Mouse (Mus musculus): Measurements from ENCODE around the gene Atf5. TPM values are rescaled to one million over a fixed set of nuclear protein-coding genes. Genes with fewer than 3 reads are reported as not detected.

The Atf5 gene
- polyA plus RNA-seq, 1 experiment: 191 TPM

- Histone ChIP-seq H3K4me1 (ENCODE audit: control insufficient read depth, insufficient read depth, low read length) (no peaks in the 10 kb centered on the region), H3K4me3 (replicated peaks; ENCODE audit: extremely low read depth, low read depth, low read length) (no peak overlapping the region)
- TF ChIP-seq POLR2A (IDR thresholded peaks at IDR 0.05; ENCODE audit: borderline replicate concordance, extremely low read depth, low read depth, low read length): no peak
- no peak for TF ChIP-seq CTCF (IDR thresholded peaks at IDR 0.05; ENCODE audit: insufficient read depth, low read length)
- 74% methylated on average over 6 of the region's 6 CpGs for WGBS
- DNase-seq: no peak
These were observed 23.7 kb downstream of the Atf5 start for GRCm38 (mm10) chr7:44792781-44793180.

- DNase-seq: no peak
- no peak overlapping the region for H3K4me3 ChIP-seq (replicated peaks; ENCODE audit: extremely low read depth, low read depth, low read length)
- WGBS: 68% methylated on average over 4 of the region's 4 CpGs
- TF ChIP-seq CTCF (IDR thresholded peaks at IDR 0.05; ENCODE audit: insufficient read depth, low read length) (no peak), POLR2A (IDR thresholded peaks at IDR 0.05; ENCODE audit: borderline replicate concordance, extremely low read depth, low read depth, low read length) (no peak)
- no peaks in the 10 kb centered on the region for H3K4me1 ChIP-seq (ENCODE audit: control insufficient read depth, insufficient read depth, low read length)
These were observed 26.4 kb downstream of the Atf5 start for GRCm38 (mm10) chr7:44790066-44790465.

GRCm38 (mm10) chr7:44789531-44789930 lies 26.9 kb downstream of the Atf5 start:
- 51% methylated on average over 3 of the region's 3 CpGs for WGBS
- no peak for DNase-seq
- Histone ChIP-seq H3K4me1 (ENCODE audit: control insufficient read depth, insufficient read depth, low read length) (no peaks in the 10 kb centered on the region), H3K4me3 (replicated peaks; ENCODE audit: extremely low read depth, low read depth, low read length) (no peak overlapping the region)
- TF ChIP-seq CTCF (IDR thresholded peaks at IDR 0.05; ENCODE audit: insufficient read depth, low read length) (no peak), POLR2A (IDR thresholded peaks at IDR 0.05; ENCODE audit: borderline replicate concordance, extremely low read depth, low read depth, low read length) (no peak)

GRCm38 (mm10) chr7:44780101-44780500 lies 36.4 kb downstream of the Atf5 start:
- TF ChIP-seq POLR2A (IDR thresholded peaks at IDR 0.05; ENCODE audit: borderline replicate concordance, extremely low read depth, low read depth, low read length) (no peak), CTCF (IDR thresholded peaks at IDR 0.05; ENCODE audit: insufficient read depth, low read length) (no peak)
- H3K4me1 ChIP-seq (ENCODE audit: control insufficient read depth, insufficient read depth, low read length): no peaks in the 10 kb centered on the region
- DNase-seq: no peak
- 85% methylated on average over 8 of the region's 8 CpGs for WGBS
- no peak overlapping the region for H3K4me3 ChIP-seq (replicated peaks; ENCODE audit: extremely low read depth, low read depth, low read length)

- Histone ChIP-seq H3K4me3 (replicated peaks; ENCODE audit: extremely low read depth, low read depth, low read length) (no peak overlapping the region), H3K4me1 (ENCODE audit: control insufficient read depth, insufficient read depth, low read length) (no peaks in the 10 kb centered on the region)
- 81% methylated on average over 9 of the region's 9 CpGs for WGBS
- DNase-seq: no peak
- TF ChIP-seq POLR2A (IDR thresholded peaks at IDR 0.05; ENCODE audit: borderline replicate concordance, extremely low read depth, low read depth, low read length) (no peak), CTCF (IDR thresholded peaks at IDR 0.05; ENCODE audit: insufficient read depth, low read length) (no peak)
These were observed 39.5 kb downstream of the Atf5 start for GRCm38 (mm10) chr7:44776849-44777498.

GRCm38 (mm10) chr7:44772591-44773204 lies 43.8 kb downstream of the Atf5 start:
- no peaks in the 10 kb centered on the region for H3K4me1 ChIP-seq (ENCODE audit: control insufficient read depth, insufficient read depth, low read length)
- DNase-seq: no peak
- no peak overlapping the region for H3K4me3 ChIP-seq (replicated peaks; ENCODE audit: extremely low read depth, low read depth, low read length)
- WGBS: 87% methylated on average over 8 of the region's 8 CpGs
- TF ChIP-seq POLR2A (IDR thresholded peaks at IDR 0.05; ENCODE audit: borderline replicate concordance, extremely low read depth, low read depth, low read length): no peak
- no peak for TF ChIP-seq CTCF (IDR thresholded peaks at IDR 0.05; ENCODE audit: insufficient read depth, low read length)

GRCm38 (mm10) chr7:44770046-44770578 lies 46.3 kb downstream of the Atf5 start:
- 25% methylated on average over 6 of the region's 6 CpGs for WGBS
- H3K4me3 ChIP-seq (replicated peaks; ENCODE audit: extremely low read depth, low read depth, low read length): no peak overlapping the region
- no peaks in the 10 kb centered on the region for H3K4me1 ChIP-seq (ENCODE audit: control insufficient read depth, insufficient read depth, low read length)
- DNase-seq: peak; percentile 53
- peak; percentile 21; the same call in 1 of the 2 replicates for TF ChIP-seq CTCF (IDR thresholded peaks at IDR 0.05; ENCODE audit: insufficient read depth, low read length)
- TF ChIP-seq POLR2A (IDR thresholded peaks at IDR 0.05; ENCODE audit: borderline replicate concordance, extremely low read depth, low read depth, low read length): no peak

- Histone ChIP-seq H3K4me1 (ENCODE audit: control insufficient read depth, insufficient read depth, low read length) (no peaks in the 10 kb centered on the region), H3K4me3 (replicated peaks; ENCODE audit: extremely low read depth, low read depth, low read length) (no peak overlapping the region)
- no peak for TF ChIP-seq CTCF (IDR thresholded peaks at IDR 0.05; ENCODE audit: insufficient read depth, low read length)
- no peak for TF ChIP-seq POLR2A (IDR thresholded peaks at IDR 0.05; ENCODE audit: borderline replicate concordance, extremely low read depth, low read depth, low read length)
- 81% methylated on average over 5 of the region's 5 CpGs for WGBS
- DNase-seq: no peak
These were observed 48.3 kb downstream of the Atf5 start for GRCm38 (mm10) chr7:44768129-44768528.

Other genes starting within 250 kb of the Atf5 start
- 576 and 610 TPM in 2 replicates for gene Napsa, start 244.3 kb downstream of the Atf5 start, polyA plus RNA-seq (2012; rRNA removed)
- gene Kcnc3, start 226.0 kb downstream of the Atf5 start, polyA plus RNA-seq (2012; rRNA removed): 36.0 and 42.5 TPM in 2 replicates
- gene Myh14, start 145.8 kb downstream of the Atf5 start, polyA plus RNA-seq (2012; rRNA removed): 223 and 227 TPM in 2 replicates
- not detected in 2 replicates for gene Izumo2, start 107.9 kb downstream of the Atf5 start, polyA plus RNA-seq (2012; rRNA removed)
- gene Vrk3, start 68.2 kb downstream of the Atf5 start, polyA plus RNA-seq (2012; rRNA removed): 42.0 and 51.9 TPM in 2 replicates
- 0.15 and 0.18 TPM in 2 replicates for gene Zfp473, start 65.6 kb downstream of the Atf5 start, polyA plus RNA-seq (2012; rRNA removed)
- gene Nup62, start 570 bp downstream of the Atf5 start, polyA plus RNA-seq (2012; rRNA removed): 42.9 and 44.1 TPM in 2 replicates
- 6.5 and 7.6 TPM in 2 replicates for gene Il4i1, start 271 bp downstream of the Atf5 start, polyA plus RNA-seq (2012; rRNA removed)
- gene Akt1s1, start 32.3 kb upstream of the Atf5 start, polyA plus RNA-seq (2012; rRNA removed): 96.6 and 130 TPM in 2 replicates
- gene Tbc1d17, start 32.4 kb upstream of the Atf5 start, polyA plus RNA-seq (2012; rRNA removed): 95.7 and 114 TPM in 2 replicates
- gene Pnkp, start 40.5 kb upstream of the Atf5 start, polyA plus RNA-seq (2012; rRNA removed): 57.2 and 62.0 TPM in 2 replicates
- 274 and 280 TPM in 2 replicates for gene Ptov1, start 53.1 kb upstream of the Atf5 start, polyA plus RNA-seq (2012; rRNA removed)
- gene Med25, start 76.1 kb upstream of the Atf5 start, polyA plus RNA-seq (2012; rRNA removed): 133 and 233 TPM in 2 replicates
- 77.8 and 82.1 TPM in 2 replicates for gene Fuz, start 79.4 kb upstream of the Atf5 start, polyA plus RNA-seq (2012; rRNA removed)
- gene Ap2a1, start 112.8 kb upstream of the Atf5 start, polyA plus RNA-seq (2012; rRNA removed): 94.8 and 101 TPM in 2 replicates
- gene Tsks, start 126.5 kb upstream of the Atf5 start, polyA plus RNA-seq (2012; rRNA removed): 0.16 TPM in 1 of 2 replicates, not detected in the other
- gene Cpt1c, start 158.2 kb upstream of the Atf5 start, polyA plus RNA-seq (2012; rRNA removed): 20.7 and 21.0 TPM in 2 replicates
- gene Prmt1, start 169.9 kb upstream of the Atf5 start, polyA plus RNA-seq (2012; rRNA removed): 71.0 and 97.7 TPM in 2 replicates
- gene Irf3, start 181.0 kb upstream of the Atf5 start, polyA plus RNA-seq (2012; rRNA removed): 125 and 130 TPM in 2 replicates
- gene Bcl2l12, start 182.1 kb upstream of the Atf5 start, polyA plus RNA-seq (2012; rRNA removed): 37.1 and 38.3 TPM in 2 replicates
- 76.2 and 76.8 TPM in 2 replicates for gene Scaf1, start 199.7 kb upstream of the Atf5 start, polyA plus RNA-seq (2012; rRNA removed)
- 233 and 237 TPM in 2 replicates for gene Rras, start 201.3 kb upstream of the Atf5 start, polyA plus RNA-seq (2012; rRNA removed)
- 11.1 and 15.9 TPM in 2 replicates for gene Prr12, start 236.2 kb upstream of the Atf5 start, polyA plus RNA-seq (2012; rRNA removed)
- 86.5 and 102 TPM in 2 replicates for gene Nosip, start 245.8 kb upstream of the Atf5 start, polyA plus RNA-seq (2012; rRNA removed)
- 82.5 and 90.6 TPM in 2 replicates for gene Prrg2, start 246.0 kb upstream of the Atf5 start, polyA plus RNA-seq (2012; rRNA removed)